Mouse (Mus musculus) ES-E14 (cell line): ENCODE data around the gene Fosl2. TPM values are rescaled to one million over a fixed set of nuclear protein-coding genes. Genes with fewer than 3 reads are reported as not detected.

ENCODE experiments used
- DNase-seq: peaks from one replicate; pipeline ENCODE4 v3.0.0-alpha.2; 2013; ENCODE audit warnings: low read depth, low spot score
- H3K27ac ChIP-seq: 2 replicates; pipeline ENCODE4 v1.5.1; 2012; ENCODE audit warnings: low read depth, mild to moderate bottlenecking, low read length, moderate library complexity, mixed read lengths; ENCODE audit not compliant: poor library complexity, insufficient read depth, severe bottlenecking
- H3K36me3 ChIP-seq: 2 replicates; pipeline ENCODE4 v1.6.1; 2012; ENCODE audit warnings: mild to moderate bottlenecking, low read length, moderate library complexity, mixed read lengths; ENCODE audit not compliant: control insufficient read depth, poor library complexity, insufficient read depth, severe bottlenecking
- H3K4me1 ChIP-seq, 2 experiments: fragments of 150-350 bp in 1 of 2; sonication (generic) in 1 of 2; 2 replicates each; pipeline ENCODE4 v1.6.1; 2012; ENCODE audit warnings: low read length in 2 of 2, mild to moderate bottlenecking in 1 of 2, mixed read lengths in 1 of 2; ENCODE audit not compliant: control insufficient read depth in 2 of 2, insufficient read depth in 2 of 2, poor library complexity in 1 of 2
- H3K4me3 ChIP-seq, 2 experiments: fragments of 150-350 bp in 1 of 2; sonication (generic) in 1 of 2; 2 replicates each; pipeline ENCODE4 v1.5.1; 2012; ENCODE audit warnings: low read length in 2 of 2, low read depth in 1 of 2, mild to moderate bottlenecking in 1 of 2, mixed read lengths in 1 of 2; ENCODE audit not compliant: insufficient read depth in 1 of 2, poor library complexity in 1 of 2, severe bottlenecking in 1 of 2
- H3K9ac ChIP-seq: 2 replicates; pipeline ENCODE4 v1.6.1; 2012; ENCODE audit warnings: low read depth, mild to moderate bottlenecking, low read length, mixed read lengths; ENCODE audit not compliant: poor library complexity, insufficient read depth, severe bottlenecking
- H3K9me3 ChIP-seq: fragments of 150-350 bp; sonication (generic); 2 replicates; pipeline ENCODE4 v1.6.1; 2012; ENCODE audit warnings: low read depth, mild to moderate bottlenecking, low read length; ENCODE audit not compliant: control insufficient read depth, insufficient read depth
- CHD2 ChIP-seq: IDR thresholded peaks from 2 replicates; pipeline ENCODE4 v1.6.1; 2014; ENCODE audit warnings: mild to moderate bottlenecking, low read depth, low read length, inconsistent platforms
- HCFC1 ChIP-seq: IDR thresholded peaks from 2 replicates; pipeline ENCODE4 v1.6.1; 2012; ENCODE audit warnings: low read length, inconsistent platforms, borderline replicate concordance; ENCODE audit not compliant: insufficient read depth
- MAFK ChIP-seq: IDR thresholded peaks from 2 replicates; pipeline ENCODE4 v1.6.1; 2014; ENCODE audit warnings: mild to moderate bottlenecking, low read depth, low read length, inconsistent platforms; ENCODE audit not compliant: insufficient read depth
- ZC3H11A ChIP-seq: IDR thresholded peaks from 2 replicates; pipeline ENCODE4 v1.6.1; 2012; ENCODE audit warnings: low read depth, mild to moderate bottlenecking, inconsistent platforms, low read length, borderline replicate concordance
- ZNF384 ChIP-seq: IDR thresholded peaks from 2 replicates; pipeline ENCODE4 v1.6.1; 2012; ENCODE audit warnings: low read depth, low read length, inconsistent platforms
- in situ Hi-C, 2 experiments: fragments of 600-800 bp; cut with MboI; formaldehyde crosslinking; loops; one replicate each; pipeline ENCODE4 v1.15.1; 2025; ENCODE audit warnings: low sequenced_read_pairs in 2 of 2, inconsistent platforms in 1 of 2; ENCODE audit not compliant: unreplicated experiment in 2 of 2
- total RNA-seq: library from RNA; depleted of rRNA; stranded (reverse); fragments of 300-350 nt; gene quantifications from 2 replicates; pipeline ENCODE4 v1.2.3, GENCODE M21; 2012

Fosl2 gene
- total RNA-seq, 1 experiment, result 15.0 TPM

DNA sequence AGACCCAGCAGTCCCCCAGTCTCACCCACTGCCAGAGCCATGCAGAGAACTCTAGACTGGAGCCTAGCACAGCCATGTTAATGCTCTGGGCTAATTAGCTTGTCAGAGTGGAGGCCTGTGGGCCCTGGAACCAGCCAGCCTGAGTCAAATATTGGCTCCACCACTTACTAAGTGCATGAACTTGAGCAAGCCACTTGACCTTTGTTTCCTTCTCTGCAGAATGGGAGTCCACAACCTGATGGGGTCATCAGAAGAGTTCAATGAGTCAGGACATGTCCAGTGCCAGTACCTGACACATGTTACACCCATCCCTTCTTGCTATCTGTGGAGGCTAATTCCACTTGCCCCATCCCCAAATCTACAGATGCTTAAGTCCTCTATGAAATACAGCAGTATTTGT is 43.3 kb upstream of the Fosl2 start:
- no peak for DNase-seq

GRCm38 (mm10) chr5:32098691-32099090 is 36.9 kb upstream of the Fosl2 start:
- no peak overlapping the region for H3K4me3 ChIP-seq

More for the DNA sequence above, 43.3 kb upstream of the Fosl2 start:
- TF ChIP-seq MAFK (no peak), ZC3H11A (no peak), HCFC1 (no peak), ZNF384 (no peak), CHD2 (no peak)
- H3K9me3 ChIP-seq, result no peaks in the 10 kb centered on the region
- H3K27ac ChIP-seq, result no peak overlapping the region
- H3K4me3 ChIP-seq, result no peak overlapping the region
- no peaks in the 10 kb centered on the region for H3K4me1 ChIP-seq
- in situ Hi-C loops, result no loop called here
- no peaks in the 10 kb centered on the region for H3K36me3 ChIP-seq
- H3K9ac ChIP-seq, result no peak overlapping the region

GRCm38 (mm10) chr5:32102484-32102883 is 33.1 kb upstream of the Fosl2 start:
- TF ChIP-seq CHD2, result no peak
- no peak for TF ChIP-seq MAFK
- no peak for TF ChIP-seq ZNF384
- TF ChIP-seq HCFC1, result no peak
- DNase-seq, result no peak
- in situ Hi-C loops, result no loop called here
- Histone ChIP-seq H3K9me3 (no peaks in the 10 kb centered on the region), H3K27ac (no peak overlapping the region), H3K9ac (no peak overlapping the region), H3K4me3 (no peak overlapping the region), H3K4me1 (no peaks in the 10 kb centered on the region), H3K36me3 (no peaks in the 10 kb centered on the region)

More at GRCm38 (mm10) chr5:32098691-32099090, 36.9 kb upstream of the Fosl2 start:
- Histone ChIP-seq H3K9me3 (no peaks in the 10 kb centered on the region), H3K27ac (no peak overlapping the region), H3K4me1 (no peaks in the 10 kb centered on the region), H3K9ac (no peak overlapping the region), H3K36me3 (no peaks in the 10 kb centered on the region)
- TF ChIP-seq ZC3H11A (no peak), HCFC1 (no peak), CHD2 (no peak), MAFK (no peak), ZNF384 (no peak)
- in situ Hi-C loops, result no loop called here
- no peak for DNase-seq

- no peak overlapping the region for H3K9ac ChIP-seq
- in situ Hi-C loops, result no loop called here
- no peaks in the 10 kb centered on the region for H3K36me3 ChIP-seq
- H3K4me3 ChIP-seq, result no peak overlapping the region
- H3K27ac ChIP-seq, result no peak overlapping the region
- H3K4me1 ChIP-seq, result no peaks in the 10 kb centered on the region
- no peak for DNase-seq
- TF ChIP-seq MAFK (no peak), ZC3H11A (no peak), ZNF384 (no peak), HCFC1 (no peak), CHD2 (no peak)
- no peaks in the 10 kb centered on the region for H3K9me3 ChIP-seq
Measured at GRCm38 (mm10) chr5:32102971-32103431, 32.6 kb upstream of the Fosl2 start.

DNA sequence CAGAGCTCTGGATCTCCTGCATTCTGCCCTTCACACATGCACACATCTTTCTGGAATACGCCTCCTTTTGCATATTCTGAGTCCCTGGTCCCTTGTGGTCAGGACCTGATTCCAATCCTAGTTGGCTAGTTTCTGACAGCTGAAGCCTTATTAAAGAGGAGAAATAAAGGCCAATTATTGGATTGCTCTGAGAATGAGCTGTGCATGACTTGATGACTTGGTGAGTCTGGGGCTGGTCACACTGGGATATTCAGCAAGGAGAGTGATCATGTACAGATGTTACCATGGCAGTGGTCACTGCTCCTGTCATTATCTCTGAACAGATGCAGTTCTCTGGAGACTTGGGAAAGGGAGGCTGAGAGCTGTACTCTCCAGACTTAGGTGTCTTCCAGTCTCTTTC is 32.1 kb upstream of the Fosl2 start:
- H3K9ac ChIP-seq, result no peak overlapping the region
- no peak for DNase-seq
- H3K9me3 ChIP-seq, result no peaks in the 10 kb centered on the region
- H3K36me3 ChIP-seq, result no peaks in the 10 kb centered on the region
- TF ChIP-seq CHD2 (no peak), ZNF384 (no peak), ZC3H11A (no peak), MAFK (no peak), HCFC1 (no peak)
- H3K27ac ChIP-seq, result no peak overlapping the region
- H3K4me3 ChIP-seq, result no peak overlapping the region
- in situ Hi-C loops, result no loop called here
- no peaks in the 10 kb centered on the region for H3K4me1 ChIP-seq
